Mouse (Mus musculus) G1E (cell line): ENCODE data around the gene Tob1.

Experiments
- CTCF ChIP-seq: IDR thresholded peaks from 2 replicates; pipeline ENCODE4 v1.5.1; 2012; ENCODE audit warnings: low read depth, low read length, inconsistent platforms, mixed read lengths
- GATA1 ChIP-seq: IDR thresholded peaks from 2 replicates; pipeline ENCODE4 v1.6.1; 2012; ENCODE audit warnings: borderline replicate concordance, low read length, inconsistent platforms, mixed read lengths
- GATA2 ChIP-seq: IDR thresholded peaks from 2 replicates; pipeline ENCODE4 v1.6.1; 2012; ENCODE audit warnings: low read depth, low read length, inconsistent platforms, borderline replicate concordance
- POLR2AphosphoS5 ChIP-seq: IDR thresholded peaks from 2 replicates; pipeline ENCODE4 v1.6.1; 2012; ENCODE audit warnings: low read depth, low read length, inconsistent platforms; ENCODE audit not compliant: insufficient replicate concordance
- TAL1 ChIP-seq: conservative IDR thresholded peaks from 2 replicates; pipeline ENCODE4 v1.6.1; 2012; ENCODE audit warnings: low read depth, low read length, inconsistent platforms, mixed read lengths

- TF ChIP-seq CTCF, result no peak
- no peak for TF ChIP-seq TAL1
- TF ChIP-seq GATA1, result no peak
- TF ChIP-seq GATA2, result no peak
- no peak for TF ChIP-seq POLR2AphosphoS5
Measured at GRCm38 (mm10) chr11:94169596-94169995, 41.7 kb upstream of the Tob1 start.
